Mouse (Mus musculus) monocyte, adult 5-6 weeks (primary cell): ENCODE measurements around the gene Cbx4. TPM values are rescaled to one million over a fixed set of nuclear protein-coding genes. Genes with fewer than 3 reads are reported as not detected.
A peak's percentile ranks its signal among the peaks of the same experiment; 100 is the strongest.

Experiments
- ATAC-seq: fragments of 153-309, 156-312 bp; replicated peaks from 2 replicates; pipeline ENCODE4 v1.8.0; 2017; ENCODE audit warnings: mild to moderate bottlenecking; ENCODE audit not compliant: low TSS enrichment, insufficient number of reproducible peaks, severe bottlenecking, poor library complexity, low FRiP score
- total RNA-seq: library from RNA; stranded (forward); fragments of 200-1000, 200-491, 200-594 nt; gene quantifications from 3 replicates; pipeline ENCODE4 v1.2.3, GENCODE M21; 2017

Gene Cbx4
- 35.2 to 45.8 TPM (median 42.2 TPM) in 3 replicates for total RNA-seq

- peak; percentile 62 for ATAC-seq
Measured at GRCm38 (mm10) chr11:119086144-119086971, at the start of gene Cbx4. Cbx4 (minus strand) TSS chr11:119086221.

- ATAC-seq = no peak
Measured at GRCm38 (mm10) chr11:119134586-119134985, 48.6 kb upstream of the Cbx4 start.

DNA sequence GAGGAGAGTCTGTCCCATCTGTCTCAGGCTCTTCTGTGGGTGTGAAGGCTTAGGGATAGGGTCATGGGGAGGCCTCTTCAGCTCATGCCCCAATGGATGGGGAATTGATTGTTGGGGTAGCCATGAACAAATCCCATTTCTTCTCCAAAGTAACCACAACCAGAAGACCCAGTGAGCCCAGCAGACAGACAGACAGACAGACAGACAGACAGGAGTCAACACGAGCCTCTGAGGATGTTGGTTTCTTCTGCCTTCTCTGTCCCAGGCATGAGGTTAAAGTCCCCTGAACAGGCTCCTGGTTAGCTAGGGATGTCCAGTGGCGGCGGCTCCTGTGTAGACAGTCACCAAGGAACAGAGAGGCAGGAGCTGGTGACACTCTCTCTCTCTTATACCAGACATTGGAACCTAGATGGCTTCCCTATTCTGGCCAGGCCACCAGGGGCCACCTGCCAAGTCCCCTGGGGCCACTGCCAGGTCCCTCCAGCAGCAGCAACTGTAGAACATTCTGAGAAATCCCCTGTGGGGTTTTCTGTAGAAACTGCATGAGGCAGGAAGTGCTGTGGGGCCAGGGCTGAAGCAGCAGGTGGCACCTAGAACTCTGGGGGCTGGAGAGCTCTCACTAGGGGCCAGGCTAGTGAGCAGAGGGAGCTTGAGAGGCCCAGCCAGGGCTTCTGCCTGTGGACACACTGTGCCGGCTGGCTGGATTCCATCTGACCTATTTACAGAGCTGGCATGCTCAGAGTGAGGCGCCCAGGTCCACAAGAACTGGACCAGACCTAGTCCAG, 47.6 kb upstream of the Cbx4 start:
- no peak for ATAC-seq

GRCm38 (mm10) chr11:119132198-119133035, 46.4 kb upstream of the Cbx4 start:
- ATAC-seq = no peak

- ATAC-seq = no peak
Measured at GRCm38 (mm10) chr11:119130081-119130765, 44.2 kb upstream of the Cbx4 start.

DNA sequence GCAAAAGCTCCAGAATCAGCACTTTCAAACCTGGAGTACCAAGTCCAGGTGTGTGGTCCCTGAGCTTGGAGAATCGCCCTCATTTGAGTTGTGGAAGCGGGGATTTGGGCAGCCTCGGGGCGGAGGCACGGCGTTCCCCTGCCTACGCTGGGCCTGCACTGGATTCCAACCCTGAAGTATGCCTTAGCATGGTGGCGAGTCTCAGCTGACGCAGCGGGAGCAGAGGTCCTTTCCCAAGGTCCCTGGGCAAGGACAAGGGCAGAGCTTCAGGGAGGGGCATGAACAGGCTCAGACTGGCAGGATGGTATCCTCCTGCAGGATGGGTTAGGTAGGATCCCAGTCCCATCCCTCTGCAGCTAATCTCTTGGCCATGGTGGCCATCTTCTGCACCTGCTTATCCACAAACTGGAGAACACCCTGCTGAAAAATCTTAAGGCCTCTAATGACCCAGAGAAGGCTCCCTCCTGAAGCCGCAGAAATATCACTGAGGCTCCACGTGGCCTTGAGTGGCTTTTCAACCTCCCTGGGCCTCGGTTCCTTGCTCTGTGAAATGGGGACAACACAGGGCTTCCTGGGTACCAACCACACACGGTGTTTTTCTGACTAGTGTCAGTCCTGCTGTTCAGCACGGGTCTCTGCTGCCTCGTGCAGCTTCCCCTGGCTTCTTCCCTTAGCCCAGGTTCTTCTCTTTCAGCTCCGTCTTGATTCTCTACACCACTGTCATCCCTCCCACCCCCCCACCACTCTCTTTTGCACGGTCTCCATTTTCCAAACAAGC, 43.4 kb upstream of the Cbx4 start:
- no peak for ATAC-seq

GRCm38 (mm10) chr11:119128668-119129280, 42.8 kb upstream of the Cbx4 start:
- no peak for ATAC-seq

- ATAC-seq = no peak
Measured at GRCm38 (mm10) chr11:119127686-119128473, 41.9 kb upstream of the Cbx4 start.

GRCm38 (mm10) chr11:119127147-119127546, 41.1 kb upstream of the Cbx4 start:
- no peak for ATAC-seq

DNA sequence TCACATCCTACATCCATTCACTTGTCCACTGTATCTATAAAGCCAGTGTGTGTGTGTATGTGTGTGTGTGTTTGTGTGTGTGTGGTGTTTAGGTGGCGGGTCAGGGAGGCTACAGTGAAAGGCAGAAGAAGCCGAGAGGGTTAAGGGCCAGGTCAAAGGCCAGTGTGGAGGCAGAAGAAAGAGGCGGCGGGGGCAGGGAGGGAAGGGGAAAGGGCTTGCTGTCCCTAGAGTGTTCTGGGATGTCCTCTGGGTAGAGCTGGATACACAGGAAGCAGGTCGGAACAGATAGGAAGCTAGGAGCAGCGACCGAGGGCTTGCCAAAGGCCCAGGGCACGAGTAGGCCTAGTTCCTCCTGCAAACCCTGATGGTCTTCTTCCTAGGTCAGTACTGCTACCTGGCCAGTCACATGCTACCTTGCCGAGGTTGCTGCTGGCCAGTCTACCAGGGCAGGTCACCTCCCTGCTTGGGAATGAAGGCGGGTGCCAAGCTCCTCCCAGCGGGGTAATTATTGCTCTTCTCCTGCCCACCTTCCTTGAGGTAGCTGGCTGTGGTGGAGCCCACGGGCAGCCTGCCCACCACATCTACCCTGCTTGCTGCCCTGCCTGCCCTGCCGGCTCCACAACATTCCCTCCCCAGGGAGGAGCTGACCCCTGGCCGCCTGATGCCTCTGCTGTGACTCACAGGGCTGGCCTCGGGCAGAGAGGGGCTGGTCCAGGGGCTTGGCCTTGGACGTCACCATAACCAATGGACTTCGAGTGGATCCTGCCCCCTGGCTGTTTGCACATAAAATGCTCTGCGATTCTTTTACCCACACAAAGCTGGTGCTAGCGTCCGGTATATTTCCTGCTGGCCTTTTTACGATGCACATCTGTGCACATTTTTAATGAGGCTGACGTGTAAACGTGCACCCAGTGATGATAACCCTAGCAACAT, 40.2 kb upstream of the Cbx4 start:
- peak; percentile 60 for ATAC-seq

GRCm38 (mm10) chr11:119124536-119124935, 38.5 kb upstream of the Cbx4 start:
- no peak for ATAC-seq

- no peak for ATAC-seq
Measured at GRCm38 (mm10) chr11:119123522-119124319, 37.7 kb upstream of the Cbx4 start.

DNA sequence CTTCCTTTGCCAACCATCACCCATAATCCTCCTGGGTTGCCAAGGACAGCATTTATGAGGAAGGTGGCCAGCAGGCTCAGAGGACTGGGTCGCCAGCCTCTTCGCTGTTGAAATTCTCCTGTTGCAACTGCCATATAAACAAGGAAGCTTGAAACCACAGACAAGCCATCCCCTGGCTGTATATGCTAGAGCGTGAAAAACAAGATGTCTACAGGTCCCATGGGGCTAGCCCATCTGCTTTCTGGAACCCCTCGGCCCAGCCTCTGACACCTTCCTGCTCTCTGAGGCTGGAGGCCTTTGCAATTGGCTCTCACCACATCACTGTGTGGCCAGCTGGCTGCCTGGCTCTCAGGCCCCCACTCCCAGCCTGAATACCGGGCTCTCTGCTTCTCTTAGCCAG, 36.4 kb upstream of the Cbx4 start:
- peak; percentile 70 for ATAC-seq

DNA sequence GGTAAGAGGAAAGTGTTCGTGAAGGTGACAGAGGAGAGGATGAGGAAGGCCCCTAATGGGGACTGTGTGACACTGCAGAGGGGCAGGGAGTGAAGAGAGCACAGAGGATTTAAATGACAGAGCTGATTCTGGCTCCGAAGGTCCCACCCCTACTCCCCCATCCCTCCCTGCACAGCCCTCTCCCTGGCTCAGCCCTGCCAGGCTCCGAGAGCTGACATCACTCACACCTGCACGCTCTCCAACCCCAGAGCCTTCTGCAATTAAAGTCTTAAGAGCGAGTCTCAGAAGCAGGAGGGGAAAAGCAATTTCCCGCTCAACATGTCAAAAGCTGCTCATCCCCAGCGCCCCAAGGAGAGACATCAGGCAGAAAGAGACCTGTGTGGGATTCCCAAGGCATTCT, 32.9 kb upstream of the Cbx4 start:
- ATAC-seq = no peak

DNA sequence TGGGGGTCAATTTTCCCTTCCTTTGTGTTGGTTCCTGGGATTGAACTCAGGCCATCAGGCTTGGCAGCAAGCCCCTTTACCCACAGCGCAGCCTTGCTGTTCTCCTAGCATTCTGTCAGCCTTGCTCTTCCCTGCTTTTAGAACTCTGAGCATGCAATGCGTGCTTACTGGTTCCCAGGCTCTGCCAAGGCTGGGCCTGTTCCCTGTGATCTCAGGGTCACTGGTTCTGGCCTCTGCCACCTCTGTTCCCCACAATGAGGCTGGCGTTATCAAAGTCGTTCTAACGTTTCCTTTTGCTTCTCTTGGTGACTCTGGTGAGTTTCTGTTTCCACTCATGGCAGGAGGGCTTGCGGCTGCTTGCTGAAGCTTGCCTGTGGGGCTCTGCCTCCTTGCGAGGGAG, 31.9 kb upstream of the Cbx4 start:
- ATAC-seq = no peak
